Mouse (Mus musculus) MEL (cell line): ENCODE measurements around the gene Adgrb3. TPM values are rescaled to one million over a fixed set of nuclear protein-coding genes. Genes with fewer than 3 reads are reported as not detected.

Experiments used
- DNase-seq: peaks from one replicate; pipeline ENCODE4 v3.0.0; 2011; ENCODE audit warnings: low read depth, low spot score
- H3K27ac ChIP-seq: 2 replicates; pipeline ENCODE4 v1.5.1; 2012; ENCODE audit warnings: low read depth, mild to moderate bottlenecking, control low read depth, low read length, moderate library complexity; ENCODE audit not compliant: control insufficient read depth
- H3K27me3 ChIP-seq, 2 experiments: fragments of 150-350 bp in 1 of 2; sonication (generic) in 1 of 2; 2 replicates each; pipeline ENCODE4 v1.6.1; 2012; ENCODE audit warnings: low read length in 2 of 2, mild to moderate bottlenecking in 2 of 2, improper control_type of control experiment in 1 of 2, moderate library complexity in 1 of 2; ENCODE audit not compliant: insufficient read depth in 2 of 2, control insufficient read depth in 1 of 2
- H3K36me3 ChIP-seq, 2 experiments: 2 replicates each; pipeline ENCODE4 v1.6.1; 2012 to 2014; ENCODE audit warnings: low read length in 2 of 2, improper control_type of control experiment in 1 of 2, inconsistent platforms in 1 of 2, mild to moderate bottlenecking in 1 of 2; ENCODE audit not compliant: insufficient read depth in 2 of 2, control insufficient read depth in 1 of 2
- H3K4me1 ChIP-seq, 2 experiments: fragments of 150-350 bp in 1 of 2; sonication (generic) in 1 of 2; 2 replicates each; pipeline ENCODE4 v1.6.1; 2012; ENCODE audit warnings: low read length in 2 of 2, improper control_type of control experiment in 1 of 2, mild to moderate bottlenecking in 1 of 2; ENCODE audit not compliant: insufficient read depth in 2 of 2, control insufficient read depth in 1 of 2
- H3K4me3 ChIP-seq, 2 experiments: fragments of 150-350 bp in 1 of 2; sonication (generic) in 1 of 2; 2 replicates each; pipeline ENCODE4 v1.5.1; 2012; ENCODE audit warnings: low read depth in 2 of 2, low read length in 2 of 2, mild to moderate bottlenecking in 2 of 2, moderate library complexity in 2 of 2, control low read depth in 1 of 2, improper control_type of control experiment in 1 of 2; ENCODE audit not compliant: control insufficient read depth in 1 of 2, insufficient read depth in 1 of 2
- H3K79me2 ChIP-seq: 2 replicates; pipeline ENCODE4 v1.6.1; 2012; ENCODE audit warnings: mild to moderate bottlenecking, low read length, moderate library complexity; ENCODE audit not compliant: control insufficient read depth, poor library complexity, insufficient read depth
- H3K9ac ChIP-seq: 2 replicates; pipeline ENCODE4 v1.6.1; 2012; ENCODE audit warnings: low read depth, mild to moderate bottlenecking, control low read depth, low read length, moderate library complexity; ENCODE audit not compliant: control insufficient read depth, poor library complexity, severe bottlenecking
- H3K9me3 ChIP-seq: fragments of 150-350 bp; sonication (generic); replicated peaks from 2 replicates; pipeline ENCODE4 v1.6.1; 2012; ENCODE audit warnings: mild to moderate bottlenecking, low read length, improper control_type of control experiment, moderate library complexity; ENCODE audit not compliant: insufficient read depth
- JUND ChIP-seq: IDR thresholded peaks from 2 replicates; pipeline ENCODE4 v1.6.1; 2011; ENCODE audit warnings: low read depth, mild to moderate bottlenecking, improper control_type of control experiment, low read length
- KAT2A ChIP-seq: conservative IDR thresholded peaks from 2 replicates; pipeline ENCODE4 v1.6.1; 2012; ENCODE audit warnings: low read depth, low read length, improper control_type of control experiment, inconsistent platforms
- MAX ChIP-seq: IDR thresholded peaks from 2 replicates; pipeline ENCODE4 v1.6.1; 2011; ENCODE audit warnings: low read length, improper control_type of control experiment
- MEF2A ChIP-seq: IDR thresholded peaks from 2 replicates; pipeline ENCODE4 v1.6.1; 2014; ENCODE audit warnings: low read depth, mild to moderate bottlenecking, inconsistent platforms, low read length, improper control_type of control experiment; ENCODE audit not compliant: poor library complexity, insufficient replicate concordance, severe bottlenecking; ENCODE audit errors: extremely low read depth
- MXI1 ChIP-seq: IDR thresholded peaks from 2 replicates; pipeline ENCODE4 v1.6.1; 2011; ENCODE audit warnings: mild to moderate bottlenecking, low read depth, low read length, improper control_type of control experiment
- MYB ChIP-seq: IDR thresholded peaks from 2 replicates; pipeline ENCODE4 v1.6.1; 2011; ENCODE audit warnings: mild to moderate bottlenecking, low read depth, low read length, improper control_type of control experiment
- NRF1 ChIP-seq: IDR thresholded peaks from 2 replicates; pipeline ENCODE4 v1.6.1; 2014; ENCODE audit warnings: low read depth, mild to moderate bottlenecking, inconsistent platforms, low read length, improper control_type of control experiment, moderate library complexity; ENCODE audit not compliant: poor library complexity, insufficient read depth, severe bottlenecking
- SIN3A ChIP-seq: IDR thresholded peaks from 2 replicates; pipeline ENCODE4 v1.6.1; 2012; ENCODE audit warnings: low read length, improper control_type of control experiment, inconsistent platforms
- TAL1 ChIP-seq: IDR thresholded peaks from 2 replicates; pipeline ENCODE4 v1.6.1; 2012; ENCODE audit warnings: mild to moderate bottlenecking, inconsistent platforms, low read length, moderate library complexity, mixed read lengths
- TBP ChIP-seq: IDR thresholded peaks from 2 replicates; pipeline ENCODE4 v1.8.0; 2011; ENCODE audit warnings: low read depth, low read length, improper control_type of control experiment
- UBTF ChIP-seq: IDR thresholded peaks from 2 replicates; pipeline ENCODE4 v1.6.1; 2012; ENCODE audit warnings: low read depth, mild to moderate bottlenecking, inconsistent platforms, low read length, improper control_type of control experiment, moderate library complexity, borderline replicate concordance; ENCODE audit not compliant: insufficient read depth
- USF2 ChIP-seq, 2 experiments: IDR thresholded peaks; 2 replicates each; pipeline ENCODE4 v1.6.1; 2011 to 2012; ENCODE audit warnings: improper control_type of control experiment in 2 of 2, low read length in 2 of 2, borderline replicate concordance in 1 of 2, inconsistent platforms in 1 of 2, low read depth in 1 of 2, mild to moderate bottlenecking in 1 of 2; ENCODE audit not compliant: insufficient read depth in 1 of 2
- polyA plus RNA-seq, 2 experiments: library from polyadenylated mRNA; stranded (reverse) in 1 of 2; unstranded in 1 of 2; fragments of >175 nt in 1 of 2; fragments of >200 nt in 1 of 2; gene quantifications; 2 replicates each; pipeline versions ENCODE4 v1.2.1 to v1.2.4; 2012; ENCODE audit warnings: low replicate concordance in 2 of 2, low read depth in 1 of 2; ENCODE audit not compliant: insufficient read length in 2 of 2, insufficient read depth in 1 of 2, missing spikeins in 1 of 2
- total RNA-seq: library from RNA; depleted of rRNA; stranded (reverse); fragments of 300-350 nt; gene quantifications from 2 replicates; pipeline ENCODE4 v1.2.3, GENCODE M21; 2012

Adgrb3 gene
- total and polyA plus RNA-seq, 3 experiments, result not detected

- TF ChIP-seq TBP, result no peak
- no peak for TF ChIP-seq NRF1
- no peak for TF ChIP-seq MXI1
- no peak for TF ChIP-seq JUND
- no peak for TF ChIP-seq USF2 (IDR thresholded peaks at IDR 0.05; ENCODE audit: borderline replicate concordance in 1 of 2, insufficient read depth in 1 of 2, low read depth in 1 of 2, low read length in 2 of 2)
- TF ChIP-seq, all 39 proteins: peak for 0
- no peaks in the 10 kb centered on the region for H3K36me3 ChIP-seq
- no peaks in the 10 kb centered on the region for H3K79me2 ChIP-seq
- no peaks in the 10 kb centered on the region for H3K9me3 ChIP-seq
- H3K27ac ChIP-seq, result no peak overlapping the region
- no peaks in the 10 kb centered on the region for H3K4me1 ChIP-seq
- H3K9ac ChIP-seq, result no peak overlapping the region
- H3K27me3 ChIP-seq, result no peaks in the 10 kb centered on the region
- no peak overlapping the region for H3K4me3 ChIP-seq
- DNase-seq, result no peak
Measured at GRCm38 (mm10) chr1:25831521-25831900, 2.0 kb upstream of the Adgrb3 start.

- H3K27me3 ChIP-seq, result no peaks in the 10 kb centered on the region
- no peak overlapping the region for H3K4me3 ChIP-seq
- H3K27ac ChIP-seq, result no peak overlapping the region
- H3K36me3 ChIP-seq, result no peaks in the 10 kb centered on the region
- no peaks in the 10 kb centered on the region for H3K9me3 ChIP-seq
- TF ChIP-seq TAL1 (no peak), SIN3A (no peak), MAX (no peak), KAT2A (no peak), MYB (no peak), UBTF (no peak), MEF2A (no peak)
- H3K79me2 ChIP-seq, result no peaks in the 10 kb centered on the region
- H3K4me1 ChIP-seq, result no peaks in the 10 kb centered on the region
- DNase-seq, result no peak
- no peak overlapping the region for H3K9ac ChIP-seq
Measured at GRCm38 (mm10) chr1:25830757-25831520, 1.4 kb upstream of the Adgrb3 start.
